Mouse (Mus musculus) left cerebral cortex, adult 2 months (tissue): ENCODE data around the gene Stil. TPM values are rescaled to one million over a fixed set of nuclear protein-coding genes. Genes with fewer than 3 reads are reported as not detected.

Experiments
- DNase-seq, 2 experiments: peaks; one replicate each; pipeline ENCODE4 v3.0.0; 2021 to 2022; ENCODE audit warnings: low spot score in 2 of 2, mixed read lengths in 1 of 2; ENCODE audit errors: extremely low spot score in 1 of 2
- H3K27ac ChIP-seq: fragments of 200-600 bp; 2 replicates; pipeline ENCODE4 v1.8.1; 2022
- H3K4me3 ChIP-seq: fragments of 200-600 bp; 2 replicates; pipeline ENCODE4 v1.8.1; 2022
- CTCF ChIP-seq: fragments of 200-600 bp; IDR thresholded peaks from 2 replicates; pipeline ENCODE4 v1.8.1; 2022; ENCODE audit warnings: antibody characterized with exemption, mild to moderate bottlenecking, moderate library complexity
- intact Hi-C: fragments of 180-260 bp; cut with DNase I; formaldehyde crosslinking; loops from one replicate; pipeline ENCODE4 v1.15.1; 2025
- total RNA-seq, 2 experiments: library from RNA; stranded (reverse); gene quantifications; 2 replicates each; pipeline ENCODE4 v1.2.3; 2021

Gene Stil
- total RNA-seq, 2 experiments from 2014 or later, result 0.36 to 0.98 TPM

DNA sequence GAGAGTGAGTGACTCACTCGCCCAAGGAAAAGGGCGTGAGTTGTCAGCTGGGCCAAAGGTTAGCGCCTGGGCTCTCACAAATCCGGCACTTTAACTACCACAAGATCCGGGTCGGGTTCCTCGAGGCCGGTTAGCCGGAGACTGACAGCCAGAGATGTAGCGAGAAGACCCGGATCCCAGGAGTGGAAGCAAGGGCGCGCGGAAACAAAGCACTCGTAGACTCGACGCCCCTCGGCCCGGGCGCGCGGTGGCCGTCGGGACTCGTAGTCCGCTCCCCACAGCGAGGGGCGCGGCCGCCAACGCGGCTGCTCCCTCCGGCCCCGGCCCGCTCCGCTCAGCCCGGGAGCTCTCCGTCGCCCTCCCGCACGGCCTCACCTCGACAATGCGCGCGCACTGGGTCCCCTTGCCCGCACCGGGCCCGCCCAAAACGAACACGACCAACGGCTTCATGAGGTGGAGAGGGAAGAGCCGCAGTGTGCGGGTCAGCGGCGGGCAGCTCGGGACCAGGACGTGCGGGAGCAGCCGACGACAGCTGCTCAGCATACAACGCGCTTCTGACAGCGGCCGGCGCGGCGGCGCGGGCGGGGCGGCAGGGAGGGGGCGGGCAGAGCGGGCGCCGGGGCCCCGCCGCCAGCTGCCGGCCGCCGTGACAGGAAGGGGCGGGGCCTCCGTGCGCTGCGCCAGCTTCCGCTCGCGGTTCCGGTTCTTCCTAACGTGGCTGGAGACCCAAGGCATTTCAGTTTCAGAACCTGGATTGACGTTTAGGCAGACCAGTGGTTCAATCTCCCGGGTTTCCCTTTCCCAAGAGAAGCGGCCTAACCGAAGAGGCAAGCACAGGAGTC, 13.1 kb upstream of the Stil start, which contains the start of gene Cmpk1:
Gene Cmpk1 (minus strand): TSS at position 651 of the 842 bp plus-strand sequence.
- H3K4me3 ChIP-seq, result peak within 1 kb of the TSS; percentile 92
- H3K27ac ChIP-seq, result peak within 1 kb of the TSS; percentile 98
- intact Hi-C loops, result loop anchor here (1.0 to 5.0 kb wide), 2 partner anchors 12 to 70 kb away; partner anchors contain the start of gene Tal1
- no peak for TF ChIP-seq CTCF
- peak; percentile 85 to 87 for DNase-seq

DNA sequence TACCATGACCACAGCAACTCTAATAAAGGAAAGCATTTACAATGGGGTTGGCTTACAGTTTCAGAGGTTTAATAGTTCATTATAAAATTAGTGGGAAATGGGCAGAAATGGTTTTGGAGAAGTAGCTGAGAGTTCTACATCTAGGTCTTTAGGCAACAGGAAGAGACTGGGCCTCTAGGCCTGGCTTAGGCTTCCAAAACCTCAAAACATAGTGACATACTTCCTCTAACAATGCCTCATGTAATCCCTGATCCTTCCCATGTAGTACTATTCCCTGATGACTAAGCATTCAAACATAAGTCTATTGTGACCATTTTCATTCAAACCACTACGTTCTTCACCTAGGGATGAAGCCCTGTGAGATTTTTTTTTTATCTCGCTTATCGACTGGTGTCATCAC, 5.7 kb upstream of the Stil start:
- no peak for TF ChIP-seq CTCF
- intact Hi-C loops, result loop anchor here (10.0 kb wide), 1 partner anchor 741 kb away; the partner anchor contains the start of gene Efcab14

DNA sequence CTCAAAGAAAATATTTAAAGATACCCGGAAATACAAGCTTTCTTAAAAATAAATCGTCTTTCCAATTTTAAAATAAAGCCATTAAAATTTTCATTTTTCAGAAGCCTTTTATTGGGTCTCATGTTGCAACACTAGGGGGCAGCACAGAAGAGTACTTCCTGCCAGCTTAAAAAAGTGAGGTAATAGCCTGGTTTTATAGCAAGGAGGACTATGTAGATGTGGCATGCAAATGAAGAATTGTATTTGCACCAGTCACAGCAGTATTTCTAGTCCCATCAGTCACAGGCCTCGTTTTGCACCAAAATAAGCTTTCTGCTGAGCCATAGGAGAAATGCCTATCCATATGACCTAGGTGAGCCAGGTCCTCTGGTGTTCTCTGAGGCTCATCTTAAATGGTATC, 2.9 kb upstream of the Stil start:
- no peak for DNase-seq
- Histone ChIP-seq H3K4me3 (no peak overlapping the region), H3K27ac (no peak overlapping the region)
- intact Hi-C loops, result loop anchor here (5.0 to 10.0 kb wide), 2 partner anchors 55 to 738 kb away; partner anchors contain the start of gene Efcab14
- TF ChIP-seq CTCF, result peak; percentile 72

More for the DNA sequence above, 5.7 kb upstream of the Stil start:
- DNase-seq, result no peak
- Histone ChIP-seq H3K27ac (no peak overlapping the region), H3K4me3 (no peak overlapping the region)

DNA sequence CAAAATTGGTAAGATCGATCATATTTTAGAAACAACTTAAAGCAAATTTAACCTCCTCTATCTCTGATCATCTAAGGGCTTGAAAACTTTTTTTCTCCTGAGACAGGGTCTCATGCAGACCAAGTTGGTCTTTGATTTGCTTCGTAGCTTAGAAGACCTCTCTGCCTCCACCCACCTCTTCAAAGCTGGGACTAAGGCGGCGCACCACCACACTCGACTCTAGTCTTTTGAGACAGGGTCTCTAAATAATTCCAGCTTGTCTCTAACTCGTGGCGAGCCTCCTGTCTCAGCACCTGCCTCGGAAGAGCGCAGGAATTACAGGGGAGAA, 550 bp upstream of the Stil start:
- no peak for DNase-seq
- Histone ChIP-seq H3K4me3 (peak overlapping the region; percentile 63), H3K27ac (peak overlapping the region; percentile 94)
- intact Hi-C loops, result loop anchor here (1.0 to 10.0 kb wide), 3 partner anchors 12 to 735 kb away; partner anchors contain the start of genes Cmpk1 and Efcab14
- no peak for TF ChIP-seq CTCF

DNA sequence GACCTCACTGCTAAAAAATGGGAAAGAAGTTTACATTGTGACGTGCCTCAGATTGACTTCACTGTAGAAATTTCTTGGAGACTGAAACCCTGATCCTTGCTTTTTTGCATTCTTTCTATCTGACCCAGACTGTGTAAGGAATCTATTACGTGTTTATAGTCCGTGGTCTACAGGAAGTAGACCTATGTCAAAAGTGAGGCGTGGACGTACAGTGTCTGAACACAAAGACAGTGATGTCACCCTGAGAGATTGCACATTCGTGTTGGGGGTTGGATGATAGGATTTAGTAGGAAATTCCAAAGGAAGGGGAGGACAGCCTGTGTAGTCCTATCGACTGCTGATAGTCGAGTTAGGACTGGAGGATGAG, 453 bp downstream of the Stil start:
- no peak for TF ChIP-seq CTCF
- H3K4me3 ChIP-seq, result peak overlapping the region; percentile 63
- intact Hi-C loops, result loop anchor here (5.0 kb wide), 1 partner anchor 97 kb away; no protein-coding TSS in a partner anchor
- no peak for DNase-seq
- H3K27ac ChIP-seq, result no peak overlapping the region

DNA sequence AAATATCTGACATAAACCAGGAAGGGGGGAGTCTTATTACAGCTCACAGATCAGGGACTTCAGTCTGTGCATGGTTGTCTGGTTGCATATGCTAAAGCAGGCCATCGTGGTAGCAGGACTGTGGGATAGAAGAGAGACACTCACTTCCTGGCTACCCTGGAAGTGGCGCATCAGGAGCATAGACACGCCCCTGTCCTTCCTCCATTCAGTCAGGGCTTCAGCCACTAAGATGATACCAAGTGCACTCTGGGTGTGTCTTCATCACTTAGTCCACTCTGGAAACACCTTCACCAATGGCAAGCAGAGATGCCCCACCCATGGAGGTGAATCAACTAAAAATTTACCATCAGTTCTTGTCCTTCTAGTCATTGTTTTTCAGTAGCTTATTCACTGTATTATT, 14.3 kb downstream of the Stil start:
- Histone ChIP-seq H3K27ac (no peak overlapping the region), H3K4me3 (no peak overlapping the region)
- no peak for DNase-seq
- TF ChIP-seq CTCF, result no peak
- intact Hi-C loops, result no loop called here

DNA sequence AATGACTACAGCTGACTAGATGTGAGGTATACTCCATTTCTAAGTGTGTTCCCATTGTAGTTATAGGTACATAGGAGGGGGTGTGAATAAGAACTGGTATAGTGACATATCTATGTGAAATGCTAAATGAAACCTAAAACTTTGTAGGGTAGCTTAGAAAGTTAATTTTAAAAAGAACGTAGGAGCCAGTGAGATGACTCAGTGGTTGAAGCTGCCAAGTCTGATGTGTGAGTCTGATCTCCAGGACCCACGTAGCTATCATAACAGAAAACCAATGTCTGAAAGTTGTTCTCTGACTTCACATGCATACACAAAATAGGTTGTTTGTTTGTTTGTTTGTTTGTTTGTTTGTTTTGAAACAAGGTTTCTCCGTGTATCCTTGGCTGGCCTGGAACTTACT, 20.0 kb downstream of the Stil start:
- no peak for TF ChIP-seq CTCF
- Histone ChIP-seq H3K27ac (no peak overlapping the region), H3K4me3 (no peak overlapping the region)
- intact Hi-C loops, result no loop called here
- DNase-seq, result no peak

DNA sequence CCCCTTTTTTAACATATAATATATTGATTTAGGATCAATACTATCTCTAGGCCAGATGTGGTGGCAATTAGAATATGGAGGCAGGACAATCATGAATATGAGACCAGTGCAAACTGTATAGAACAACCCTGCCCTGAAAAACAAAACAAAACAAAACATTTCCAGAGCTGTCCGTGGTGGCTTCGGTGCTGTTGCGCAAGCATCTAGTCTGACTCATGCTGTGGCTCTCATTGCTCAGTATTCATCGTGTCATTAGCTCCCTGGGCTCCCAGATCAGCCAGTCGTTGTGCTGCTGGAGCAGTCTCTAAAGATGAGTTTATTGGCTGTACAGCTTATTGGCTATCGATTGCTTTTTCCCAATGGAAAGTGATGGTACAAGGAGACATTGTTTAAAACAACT, 35.1 kb downstream of the Stil start:
- TF ChIP-seq CTCF, result no peak
- intact Hi-C loops, result no loop called here
- no peak for DNase-seq
- no peak overlapping the region for H3K27ac ChIP-seq
- H3K4me3 ChIP-seq, result no peak overlapping the region

DNA sequence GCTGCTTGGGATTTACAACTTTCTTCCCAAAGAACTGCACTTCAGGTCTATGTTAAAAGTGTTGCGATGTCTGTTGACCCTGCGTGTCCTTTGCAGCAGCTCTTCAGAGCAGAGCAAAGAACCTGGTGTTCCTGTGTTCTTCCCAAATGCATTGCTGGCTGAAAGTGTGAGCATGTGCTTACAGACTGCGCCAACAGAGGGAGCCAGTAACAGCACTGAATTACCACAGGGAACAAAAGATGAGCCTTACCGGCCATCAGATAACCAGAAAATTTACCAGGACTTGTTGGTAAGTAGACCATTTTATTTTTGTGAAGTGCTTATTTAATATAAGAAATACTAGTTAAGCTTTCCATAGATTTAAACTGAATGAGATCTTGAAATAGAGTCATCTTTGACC, 38.3 kb downstream of the Stil start:
- intact Hi-C loops, result no loop called here

DNA sequence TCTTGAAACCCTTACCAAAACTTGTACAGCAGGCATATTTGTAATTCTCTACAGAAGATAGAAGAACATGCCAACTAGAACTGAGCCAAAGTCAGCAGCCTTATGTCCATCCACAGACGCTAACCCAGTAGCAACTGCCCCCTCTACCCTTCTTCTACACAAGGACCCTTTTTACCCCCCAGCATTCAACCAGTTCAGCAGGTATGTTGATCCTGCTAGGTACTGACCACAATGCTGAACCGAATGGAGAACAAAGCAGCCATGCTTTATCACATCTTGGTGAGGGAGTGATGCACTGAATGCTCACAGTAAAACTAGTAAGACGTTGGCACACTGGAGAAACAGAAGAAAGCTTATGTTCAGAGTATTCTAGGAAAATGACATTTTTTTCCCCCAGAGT, 45.7 kb downstream of the Stil start:
- intact Hi-C loops, result no loop called here
- no peak for TF ChIP-seq CTCF
- DNase-seq, result no peak
- Histone ChIP-seq H3K27ac (no peak overlapping the region), H3K4me3 (no peak overlapping the region)

More for the DNA sequence above, 38.3 kb downstream of the Stil start:
- peak in 1 of 2 experiments; percentile 44 for DNase-seq
- peak; percentile 79 for TF ChIP-seq CTCF
- no peak overlapping the region for H3K4me3 ChIP-seq
- H3K27ac ChIP-seq, result no peak overlapping the region

DNA sequence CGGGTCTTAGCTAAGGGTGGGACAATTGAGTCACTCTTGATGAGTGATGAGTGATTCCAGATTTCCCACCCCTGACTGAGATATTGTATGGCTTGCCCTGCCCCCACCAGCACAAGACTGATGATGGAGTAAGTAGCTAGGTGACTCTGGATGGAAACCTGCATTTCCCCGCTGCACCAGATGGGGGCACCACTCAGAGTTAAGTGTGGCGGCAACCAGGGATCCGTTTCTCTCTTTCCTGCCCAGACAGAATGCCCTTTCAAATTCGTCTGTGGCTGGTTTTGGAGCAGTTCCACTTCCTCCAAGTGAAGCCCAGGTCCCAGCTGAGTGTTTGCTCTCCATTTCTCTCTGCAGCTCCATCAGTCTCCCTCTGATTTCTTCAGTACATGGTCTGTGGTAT, 47.8 kb downstream of the Stil start:
- TF ChIP-seq CTCF, result peak; percentile 61
- peak in 1 of 2 experiments; percentile 29 for DNase-seq
- no peak overlapping the region for H3K4me3 ChIP-seq
- no peak overlapping the region for H3K27ac ChIP-seq
- intact Hi-C loops, result loop anchor here (1.0 kb wide), 1 partner anchor 38 kb away; no protein-coding TSS in a partner anchor

DNA sequence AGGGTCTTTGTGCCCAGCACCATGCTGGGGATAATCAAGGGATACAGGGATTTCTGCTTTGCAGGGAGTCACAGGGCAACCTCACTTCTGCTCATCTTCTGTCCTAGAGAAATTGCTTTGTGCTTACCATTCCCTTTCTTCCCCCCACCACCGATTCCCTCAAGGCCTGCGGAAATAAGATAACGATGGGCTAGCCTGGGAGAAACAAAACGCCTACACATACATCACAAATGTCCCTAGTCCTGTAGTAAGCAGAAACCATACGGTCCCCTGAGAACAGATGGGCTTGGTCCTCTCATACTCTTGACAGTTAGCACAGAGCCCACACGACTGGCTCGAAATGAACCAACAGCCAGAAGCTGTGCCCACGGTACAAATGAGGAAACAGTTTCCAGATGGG, 48.2 kb downstream of the Stil start:
- H3K27ac ChIP-seq, result no peak overlapping the region
- no peak for TF ChIP-seq CTCF
- H3K4me3 ChIP-seq, result no peak overlapping the region
- no peak for DNase-seq
- intact Hi-C loops, result no loop called here

DNA sequence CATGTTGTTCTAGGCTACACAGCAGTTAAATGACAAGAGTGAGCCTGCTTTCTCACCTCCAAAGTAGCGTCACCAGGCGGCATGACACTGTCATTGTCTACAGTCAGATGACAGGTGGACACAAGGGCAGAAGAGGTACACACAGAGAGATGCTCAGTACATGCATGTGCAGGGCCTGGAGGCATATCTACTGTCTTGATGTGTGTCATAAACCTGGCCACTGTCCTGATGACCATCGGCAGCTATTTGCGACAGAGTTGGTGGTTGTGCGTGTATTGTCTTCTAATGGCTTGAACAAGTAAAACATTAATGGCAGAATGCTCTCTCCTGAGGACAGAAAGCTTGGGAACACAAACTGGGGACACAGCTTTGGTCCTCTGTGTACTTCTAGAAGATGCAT, 51.3 kb downstream of the Stil start:
- Histone ChIP-seq H3K4me3 (no peak overlapping the region), H3K27ac (no peak overlapping the region)
- intact Hi-C loops, result loop anchor here (5.0 kb wide), 1 partner anchor 54 kb away; no protein-coding TSS in a partner anchor
- DNase-seq, result no peak
- TF ChIP-seq CTCF, result no peak
